10 mouse cellular contexts compared by ENCODE assay signal in genomic region chr11:73172186-73172585, GRCm38 (mm10). TPM values are rescaled to one million over a fixed set of nuclear protein-coding genes. Genes with fewer than 3 reads are reported as not detected.
A peak's percentile ranks its signal among the peaks of the same experiment; 100 is the strongest.
DNase-seq lines count a peak whose midpoint lies in the region; ATAC-seq lines count a peak whose summit lies in the region.
"Had no signal": no experiment of that assay in that cellular context is flagged by ENCODE, and none has a peak within 500 bp of the region (broad histone marks: within the 10 kb centered on the region; RNA-seq: fewer than 3 reads in every experiment).

No protein-coding gene starts in this region.

- no peak overlapping the region for H3K4me3 ChIP-seq in kidney, embryonic 14.5 days (ENCODE audit: low read length)
- H3K4me3 ChIP-seq: left cerebral cortex, adult 2 months had no signal

- H3K27ac ChIP-seq in kidney, embryonic 14.5 days (ENCODE audit: low read depth, low read length) = no peak overlapping the region; the same call in 1 of the 2 replicates
- H3K27ac ChIP-seq: left cerebral cortex, adult 2 months had no signal

- WGBS in kidney, embryonic 14.5 days = 63% methylated on average over 5 of the region's 5 CpGs

- no peaks in the 10 kb centered on the region for H3K9me3 ChIP-seq in kidney, embryonic 14.5 days (ENCODE audit: control insufficient read depth, low read length)

- no peaks in the 10 kb centered on the region for H3K27me3 ChIP-seq in kidney, embryonic 14.5 days (ENCODE audit: control insufficient read depth, insufficient read depth, low read length)

- DNase-seq in kidney, adult 11 months = peak; percentile 93
- peak; percentile 31 for DNase-seq in gastrocnemius, postnatal 10 days
- DNase-seq in kidney, adult 9 months = peak; percentile 96
- peak; percentile 91 for DNase-seq in lung, postnatal 25 days (ENCODE audit: low spot score)
- DNase-seq in left cerebral cortex, adult 8-10 months (ENCODE audit: low spot score in 2 of 2) = no peak
- no peak for DNase-seq in layer of hippocampus, postnatal 36 days
- DNase-seq in frontal cortex, postnatal 10 days (ENCODE audit: low spot score in 2 of 2) = no peak
- DNase-seq: spleen, adult 18-20 months had no signal

- peaks cover 18% of the 10 kb centered on the region for H3K4me1 ChIP-seq in kidney, embryonic 14.5 days (ENCODE audit: control insufficient read depth, insufficient read depth, low read length)

- ATAC-seq in kidney, embryonic 14.5 days (ENCODE audit: low FRiP score, low TSS enrichment) = no peak

- H3K36me3 ChIP-seq in kidney, embryonic 14.5 days (ENCODE audit: control insufficient read depth, insufficient read depth, low read length) = peaks cover 16% of the 10 kb centered on the region

- no peak overlapping the region for H3K9ac ChIP-seq in kidney, embryonic 14.5 days (ENCODE audit: low read depth, low read length)

- no peak overlapping the region for H3K4me2 ChIP-seq in kidney, embryonic 14.5 days (replicated peaks; ENCODE audit: low read depth, low read length)

RNA-seq across cellular contexts. Expression of gene Emc6, which starts 4.7 kb away (rescaled TPM):
- polyA plus RNA-seq in kidney, embryonic 14.5 days (2014; fragmentation: Nextera tagmentation; extraction: Ambion mirVana) = 134 and 156 TPM in 2 replicates
- 10 to 100 TPM; 70.7 to 81.6 TPM for total RNA-seq in gastrocnemius, postnatal 10 days (2021)
- 10 to 100 TPM; 39.9 to 46.8 (median 42.9) TPM for total RNA-seq in left cerebral cortex, adult 8-10 months (2022)
- 10 to 100 TPM; 51.5 to 59.7 TPM for total RNA-seq in layer of hippocampus, postnatal 36 days (2021)

RNA-seq across cellular contexts. Expression of gene Tax1bp3, which starts 4.7 kb away (rescaled TPM):
- 195 and 209 TPM in 2 replicates for polyA plus RNA-seq in kidney, embryonic 14.5 days (2014; fragmentation: Nextera tagmentation; extraction: Ambion mirVana)
- 10 to 100 TPM; 30.2 to 32.3 TPM for total RNA-seq in gastrocnemius, postnatal 10 days (2021)
- total RNA-seq in left cerebral cortex, adult 8-10 months (2022) = 10 to 100 TPM in 3 of 4 experiments, 1 to 10 TPM in 1; 9.9 to 12.1 (median 11.0) TPM
- total RNA-seq in layer of hippocampus, postnatal 36 days (2021) = 10 to 100 TPM; 10.9 to 11.2 TPM

RNA-seq across cellular contexts. Expression of gene P2rx5, which starts 12.0 kb away (rescaled TPM):
- polyA plus RNA-seq in kidney, embryonic 14.5 days (2014; fragmentation: Nextera tagmentation; extraction: Ambion mirVana) = 0.34 TPM in 1 of 2 replicates, not detected in the other
- 1 to 10 TPM; 6.0 to 7.2 TPM for total RNA-seq in gastrocnemius, postnatal 10 days (2021)
- total RNA-seq in left cerebral cortex, adult 8-10 months (2022) = 1 to 10 TPM in 2 of 4 experiments, under 1 TPM in 2; 0.70 to 1.4 (median 0.97) TPM
- 1 to 10 TPM; 2.3 to 3.4 TPM for total RNA-seq in layer of hippocampus, postnatal 36 days (2021)

RNA-seq across cellular contexts. Expression of gene Ctns, which starts 26.7 kb away (rescaled TPM):
- polyA plus RNA-seq in kidney, embryonic 14.5 days (2014; fragmentation: Nextera tagmentation; extraction: Ambion mirVana) = 15.3 and 19.5 TPM in 2 replicates
- total RNA-seq in gastrocnemius, postnatal 10 days (2021) = 10 to 100 TPM in 1 of 2 experiments, 1 to 10 TPM in 1; 9.4 to 12.1 TPM
- total RNA-seq in left cerebral cortex, adult 8-10 months (2022) = 10 to 100 TPM; 17.2 to 24.7 (median 19.9) TPM
- total RNA-seq in layer of hippocampus, postnatal 36 days (2021) = 10 to 100 TPM; 21.2 to 24.8 TPM

RNA-seq across cellular contexts. Expression of gene Shpk, which starts 27.1 kb away (rescaled TPM):
- 0.77 and 1.1 TPM in 2 replicates for polyA plus RNA-seq in kidney, embryonic 14.5 days (2014; fragmentation: Nextera tagmentation; extraction: Ambion mirVana)
- total RNA-seq in gastrocnemius, postnatal 10 days (2021) = 1 to 10 TPM; 1.9 TPM
- 1 to 10 TPM; 3.2 to 4.1 (median 3.7) TPM for total RNA-seq in left cerebral cortex, adult 8-10 months (2022)
- total RNA-seq in layer of hippocampus, postnatal 36 days (2021) = 1 to 10 TPM; 3.4 to 3.5 TPM

Comparison
In these comparisons a context has a peak if more than half of its experiments do, and no peak if none do; other contexts are left out.
1. DNase-seq: peak in kidney, adult 11 months (single experiment), gastrocnemius, postnatal 10 days (single experiment), kidney, adult 9 months (single experiment) and lung, postnatal 25 days (single experiment); none in left cerebral cortex, adult 8-10 months (0 of 2), layer of hippocampus, postnatal 36 days (0 of 2) and frontal cortex, postnatal 10 days (0 of 2).